Mouse (Mus musculus): ENCODE results near the gene Elf3. TPM values are rescaled to one million over a fixed set of nuclear protein-coding genes. Genes with fewer than 3 reads are reported as not detected.

Gene Elf3
- polyA plus RNA-seq, 1 experiment from 2014 or later: 31.9 TPM

- no peaks in the 10 kb centered on the region for H3K9me3 ChIP-seq (ENCODE audit: low read length)
- H3K27ac ChIP-seq (ENCODE audit: low read length): no peak overlapping the region
- peak; percentile 28 for TF ChIP-seq CTCF (IDR thresholded peaks at IDR 0.05)
- TF ChIP-seq EP300 (IDR thresholded peaks at IDR 0.05): no peak
- no peaks in the 10 kb centered on the region for H3K4me1 ChIP-seq (ENCODE audit: insufficient read depth, low read depth, low read length)
- ATAC-seq (no peak), DNase-seq (ENCODE audit: low spot score) (no peak)
- no peak overlapping the region for H3K9ac ChIP-seq (replicated peaks; ENCODE audit: low read depth)
- H3K4me2 ChIP-seq (replicated peaks; ENCODE audit: low read depth, low read length): no peak overlapping the region
- H3K27me3 ChIP-seq (replicated peaks; ENCODE audit: insufficient read depth, low read length): no peaks in the 10 kb centered on the region
- 82% methylated on average over 3 of the region's 3 CpGs for WGBS
- no peak overlapping the region for H3K4me3 ChIP-seq (ENCODE audit: low read depth, low read length)
- H3K36me3 ChIP-seq (ENCODE audit: insufficient read depth, low read length): peaks cover 19% of the 10 kb centered on the region; the same call in 1 of the 2 replicates
Observed at GRCm38 (mm10) chr1:135262329-135262728, 4.0 kb upstream of the Elf3 start.

GRCm38 (mm10) chr1:135260931-135261330 is 2.6 kb upstream of the Elf3 start:
- TF ChIP-seq CTCF (IDR thresholded peaks at IDR 0.05): no peak
- peak; percentile 91 for TF ChIP-seq EP300 (IDR thresholded peaks at IDR 0.05)
- Histone ChIP-seq H3K9ac (replicated peaks; ENCODE audit: low read depth) (no peak overlapping the region), H3K36me3 (ENCODE audit: insufficient read depth, low read length) (peaks cover 15% of the 10 kb centered on the region; the same call in 1 of the 2 replicates), H3K27me3 (replicated peaks; ENCODE audit: insufficient read depth, low read length) (no peaks in the 10 kb centered on the region), H3K4me3 (ENCODE audit: low read depth, low read length) (no peak overlapping the region), H3K4me1 (ENCODE audit: insufficient read depth, low read depth, low read length) (no peaks in the 10 kb centered on the region), H3K9me3 (ENCODE audit: low read length) (no peaks in the 10 kb centered on the region), H3K27ac (ENCODE audit: low read length) (peak overlapping the region; percentile 86), H3K4me2 (replicated peaks; ENCODE audit: low read depth, low read length) (no peak overlapping the region)
- 48% methylated on average over 6 of the region's 6 CpGs for WGBS
- DNase-seq (ENCODE audit: low spot score) (peak; percentile 94), ATAC-seq (peak; percentile 77)

DNA sequence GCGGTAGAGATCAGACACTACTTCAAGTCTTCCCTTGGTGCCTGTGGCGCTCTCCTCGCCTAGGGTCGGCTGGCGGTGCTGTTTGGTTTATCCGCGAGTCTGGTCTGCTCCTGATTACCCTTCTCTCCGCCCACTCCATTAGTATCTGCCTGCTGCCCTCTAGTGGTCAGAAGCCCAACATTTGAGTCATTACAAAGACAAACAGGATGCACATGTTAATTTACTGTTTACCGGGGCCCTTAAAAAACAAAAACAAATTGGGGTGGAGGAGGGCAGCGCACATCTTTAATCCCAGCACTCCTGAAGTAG is 714 bp upstream of the Elf3 start:
- Histone ChIP-seq H3K9me3 (ENCODE audit: low read length) (no peaks in the 10 kb centered on the region), H3K4me2 (replicated peaks; ENCODE audit: low read depth, low read length) (peak overlapping the region; percentile 63), H3K27me3 (replicated peaks; ENCODE audit: insufficient read depth, low read length) (no peaks in the 10 kb centered on the region), H3K4me3 (ENCODE audit: low read depth, low read length) (peak overlapping the region; percentile 28), H3K9ac (replicated peaks; ENCODE audit: low read depth) (0 out of 2 replicates have a peak overlapping the region, but pooled peaks have one; percentile 36), H3K4me1 (ENCODE audit: insufficient read depth, low read depth, low read length) (no peaks in the 10 kb centered on the region), H3K36me3 (ENCODE audit: insufficient read depth, low read length) (peaks cover 5% of the 10 kb centered on the region; the same call in 1 of the 2 replicates), H3K27ac (ENCODE audit: low read length) (peak overlapping the region; percentile 95)
- peak; percentile 88 for TF ChIP-seq CTCF (IDR thresholded peaks at IDR 0.05)
- no peak for TF ChIP-seq EP300 (IDR thresholded peaks at IDR 0.05)
- under 1% methylated on average over 10 of the region's 10 CpGs for WGBS
- ATAC-seq (peak; percentile 57), DNase-seq (ENCODE audit: low spot score) (peak; percentile 94)

GRCm38 (mm10) chr1:135256299-135256698 is 2.1 kb downstream of the Elf3 start:
- ATAC-seq (peak; percentile 18; the same call in 1 of the 2 replicates), DNase-seq (ENCODE audit: low spot score) (peak; percentile 75)
- WGBS: 68% methylated on average over 6 of the region's 6 CpGs
- H3K9me3 ChIP-seq (ENCODE audit: low read length): no peaks in the 10 kb centered on the region
- TF ChIP-seq CTCF (IDR thresholded peaks at IDR 0.05): peak; percentile 63
- no peak for TF ChIP-seq EP300 (IDR thresholded peaks at IDR 0.05)
- no peaks in the 10 kb centered on the region for H3K27me3 ChIP-seq (replicated peaks; ENCODE audit: insufficient read depth, low read length)
- H3K4me2 ChIP-seq (replicated peaks; ENCODE audit: low read depth, low read length): peak overlapping the region; percentile 57
- H3K4me3 ChIP-seq (ENCODE audit: low read depth, low read length): peak overlapping the region; percentile 28; the same call in 1 of the 2 replicates
- peaks cover 5% of the 10 kb centered on the region; the same call in 1 of the 2 replicates for H3K4me1 ChIP-seq (ENCODE audit: insufficient read depth, low read depth, low read length)
- H3K27ac ChIP-seq (ENCODE audit: low read length): no peak overlapping the region
- H3K9ac ChIP-seq (replicated peaks; ENCODE audit: low read depth): no peak overlapping the region
- no peaks in the 10 kb centered on the region for H3K36me3 ChIP-seq (ENCODE audit: insufficient read depth, low read length)

- H3K27me3 ChIP-seq (replicated peaks; ENCODE audit: insufficient read depth, low read length): no peaks in the 10 kb centered on the region
- 19% methylated on average over 4 of the region's 4 CpGs for WGBS
- DNase-seq (ENCODE audit: low spot score): peak; percentile 81
Observed at GRCm38 (mm10) chr1:135252854-135253253, 5.5 kb downstream of the Elf3 start.

DNA sequence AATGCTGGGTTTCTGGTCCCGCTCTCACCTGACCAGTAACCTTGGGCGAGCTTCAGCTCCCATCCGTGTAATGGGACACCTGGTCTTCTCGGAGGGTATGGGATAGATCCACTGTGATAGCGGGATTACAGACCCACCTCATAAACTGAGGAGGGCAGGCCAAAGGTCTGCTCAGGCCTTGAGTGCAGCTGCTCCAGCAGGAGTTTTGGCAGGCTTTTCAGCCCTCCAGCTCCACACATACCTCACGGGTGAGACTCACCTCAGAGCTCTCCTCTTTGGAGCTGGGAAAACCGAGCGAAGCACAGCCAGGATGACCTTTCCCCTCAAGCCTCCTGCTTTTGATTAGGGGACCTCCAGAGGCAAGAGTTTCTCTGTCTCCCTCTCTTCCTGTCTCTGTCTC is 7.0 kb downstream of the Elf3 start:
- no peak overlapping the region for H3K27ac ChIP-seq (ENCODE audit: low read length)
- no peak overlapping the region for H3K4me3 ChIP-seq (ENCODE audit: low read depth, low read length)
- 69% methylated on average over 8 of the region's 8 CpGs for WGBS

More at GRCm38 (mm10) chr1:135252854-135253253, 5.5 kb downstream of the Elf3 start:
- Histone ChIP-seq H3K4me2 (replicated peaks; ENCODE audit: low read depth, low read length) (no peak overlapping the region), H3K4me1 (ENCODE audit: insufficient read depth, low read depth, low read length) (peaks cover 5% of the 10 kb centered on the region; the same call in 1 of the 2 replicates), H3K36me3 (ENCODE audit: insufficient read depth, low read length) (no peaks in the 10 kb centered on the region), H3K4me3 (ENCODE audit: low read depth, low read length) (no peak overlapping the region), H3K27ac (ENCODE audit: low read length) (no peak overlapping the region), H3K9ac (replicated peaks; ENCODE audit: low read depth) (no peak overlapping the region), H3K9me3 (ENCODE audit: low read length) (no peaks in the 10 kb centered on the region)
- TF ChIP-seq CTCF (IDR thresholded peaks at IDR 0.05) (no peak), EP300 (IDR thresholded peaks at IDR 0.05) (no peak)
- ATAC-seq: peak; percentile 56

More for the DNA sequence above, 7.0 kb downstream of the Elf3 start:
- ATAC-seq: no peak
- no peaks in the 10 kb centered on the region for H3K9me3 ChIP-seq (ENCODE audit: low read length)
- DNase-seq (ENCODE audit: low spot score): no peak
- H3K27me3 ChIP-seq (replicated peaks; ENCODE audit: insufficient read depth, low read length): no peaks in the 10 kb centered on the region
- peaks cover 5% of the 10 kb centered on the region; the same call in 1 of the 2 replicates for H3K4me1 ChIP-seq (ENCODE audit: insufficient read depth, low read depth, low read length)
- H3K4me2 ChIP-seq (replicated peaks; ENCODE audit: low read depth, low read length): no peak overlapping the region
- H3K36me3 ChIP-seq (ENCODE audit: insufficient read depth, low read length): no peaks in the 10 kb centered on the region
- H3K9ac ChIP-seq (replicated peaks; ENCODE audit: low read depth): no peak overlapping the region
- TF ChIP-seq EP300 (IDR thresholded peaks at IDR 0.05): no peak
- TF ChIP-seq CTCF (IDR thresholded peaks at IDR 0.05): no peak

All from lung, postnatal 0 days (tissue).